Mouse (Mus musculus): ENCODE data around the gene Col13a1. TPM values are rescaled to one million over a fixed set of nuclear protein-coding genes. Genes with fewer than 3 reads are reported as not detected.

Gene Col13a1
- total RNA-seq (2015): not detected in 2 replicates
- not detected in 2 replicates for total RNA-seq (2017)

DNA sequence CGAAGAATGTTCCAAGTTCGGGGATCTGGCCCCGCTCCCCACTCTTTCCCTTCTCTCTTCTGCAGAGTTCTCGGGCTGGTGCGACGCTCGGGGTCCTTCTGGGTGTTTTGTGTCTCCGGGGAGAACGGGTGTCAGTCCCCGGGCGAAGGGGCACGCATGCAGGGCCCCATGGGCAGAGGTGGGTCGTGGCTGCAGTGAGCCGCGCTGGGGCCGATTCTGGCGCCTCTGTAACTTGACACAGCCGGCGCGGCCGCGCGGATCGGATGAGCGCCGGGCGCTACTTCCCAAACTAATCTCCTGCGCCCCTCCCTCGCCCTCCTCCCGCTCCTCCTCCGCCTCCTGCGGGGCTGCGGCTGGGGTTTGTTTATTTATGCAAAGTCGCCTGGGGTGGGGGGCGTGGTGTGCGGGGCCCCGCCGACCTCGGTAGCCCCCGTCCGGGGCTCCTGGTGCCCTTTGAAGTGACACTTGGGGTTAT, at the start of gene Col13a1:
Col13a1 (minus strand) TSS at position 243 of the 475 bp plus-strand sequence.
- ATAC-seq (ENCODE audit: poor library complexity, severe bottlenecking): no peak

DNA sequence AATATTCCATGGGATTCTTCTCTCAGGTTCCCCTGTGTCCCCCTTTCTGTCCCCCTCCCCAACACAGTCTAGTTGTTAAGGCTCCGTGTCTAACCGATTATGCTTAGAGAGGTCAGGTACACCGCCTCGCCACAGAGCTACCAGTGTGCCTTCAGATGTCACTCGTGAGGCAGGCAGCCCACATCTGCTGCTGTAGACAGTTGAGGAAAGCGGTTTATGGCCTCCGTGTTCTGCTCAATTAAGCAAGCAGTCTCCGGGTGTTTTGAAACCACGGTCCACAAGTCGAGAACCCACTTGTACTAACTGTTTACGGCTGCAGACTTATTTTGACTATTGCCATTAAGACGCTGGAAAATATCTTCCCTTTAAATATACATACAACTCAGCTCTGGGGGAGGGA, 48.8 kb upstream of the Col13a1 start:
- no peak for ATAC-seq (ENCODE audit: poor library complexity, severe bottlenecking)

DNA sequence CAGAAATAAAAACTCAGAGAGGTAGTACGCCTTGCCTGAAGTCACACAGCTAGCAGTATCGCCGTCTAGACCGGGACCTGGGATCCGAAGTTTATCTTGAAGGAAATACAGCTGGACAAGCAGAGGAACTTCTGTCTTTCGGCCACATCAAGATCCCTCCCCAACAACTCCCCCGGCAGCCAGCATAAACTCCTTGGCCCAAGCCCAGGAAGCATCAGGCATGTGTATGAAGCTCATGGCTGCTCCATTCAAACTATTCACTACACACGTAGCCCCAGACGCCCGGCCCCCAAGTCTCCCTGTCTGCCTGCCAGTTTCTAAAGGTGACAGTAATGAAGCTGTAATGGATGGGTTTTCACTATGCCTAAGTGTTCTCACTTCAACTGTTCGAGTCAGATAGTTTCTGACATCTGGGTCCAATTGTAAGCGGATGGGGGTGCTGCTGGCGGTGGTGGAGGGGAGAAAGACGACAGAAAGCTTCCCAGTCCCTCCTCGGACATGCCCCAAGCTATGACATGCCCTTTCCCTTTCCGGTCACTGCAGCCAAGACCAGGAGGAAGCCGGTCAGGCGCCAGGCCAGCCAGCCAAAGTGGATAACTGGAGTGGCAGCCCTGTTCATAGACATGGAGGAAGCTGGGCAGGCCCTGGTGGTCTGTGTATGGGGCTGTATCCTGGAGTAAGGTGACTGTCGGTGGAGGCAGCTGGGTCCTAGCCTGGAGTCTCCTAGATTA, 45.1 kb upstream of the Col13a1 start:
- ATAC-seq (ENCODE audit: poor library complexity, severe bottlenecking): no peak

DNA sequence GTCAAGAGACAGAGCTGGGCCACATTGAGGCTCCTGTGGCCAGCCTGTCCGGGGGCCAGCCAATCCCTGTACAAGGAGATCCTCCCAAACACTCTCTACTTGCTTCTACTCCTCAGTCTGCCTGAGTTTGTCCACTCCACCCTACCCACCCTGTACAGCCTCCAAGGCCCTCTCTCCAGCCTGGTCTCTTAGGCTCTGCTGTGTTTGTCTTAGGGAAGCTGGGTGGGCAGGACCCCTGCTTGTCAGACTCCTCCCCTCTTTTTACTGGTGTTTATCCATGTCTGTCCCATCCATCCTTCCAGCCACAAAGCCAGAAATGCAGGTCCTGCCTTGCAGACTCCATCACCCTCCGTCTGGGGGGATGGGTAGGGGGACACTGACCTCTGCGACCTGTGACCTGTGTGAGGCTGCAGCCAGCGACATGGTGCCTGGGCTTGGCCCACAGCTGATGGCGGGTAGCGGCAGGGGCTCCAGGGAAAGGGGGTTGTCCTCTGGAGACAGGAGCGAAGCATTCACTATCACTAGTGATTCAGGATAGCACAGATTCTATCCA, 41.2 kb upstream of the Col13a1 start:
- ATAC-seq (ENCODE audit: poor library complexity, severe bottlenecking): no peak

DNA sequence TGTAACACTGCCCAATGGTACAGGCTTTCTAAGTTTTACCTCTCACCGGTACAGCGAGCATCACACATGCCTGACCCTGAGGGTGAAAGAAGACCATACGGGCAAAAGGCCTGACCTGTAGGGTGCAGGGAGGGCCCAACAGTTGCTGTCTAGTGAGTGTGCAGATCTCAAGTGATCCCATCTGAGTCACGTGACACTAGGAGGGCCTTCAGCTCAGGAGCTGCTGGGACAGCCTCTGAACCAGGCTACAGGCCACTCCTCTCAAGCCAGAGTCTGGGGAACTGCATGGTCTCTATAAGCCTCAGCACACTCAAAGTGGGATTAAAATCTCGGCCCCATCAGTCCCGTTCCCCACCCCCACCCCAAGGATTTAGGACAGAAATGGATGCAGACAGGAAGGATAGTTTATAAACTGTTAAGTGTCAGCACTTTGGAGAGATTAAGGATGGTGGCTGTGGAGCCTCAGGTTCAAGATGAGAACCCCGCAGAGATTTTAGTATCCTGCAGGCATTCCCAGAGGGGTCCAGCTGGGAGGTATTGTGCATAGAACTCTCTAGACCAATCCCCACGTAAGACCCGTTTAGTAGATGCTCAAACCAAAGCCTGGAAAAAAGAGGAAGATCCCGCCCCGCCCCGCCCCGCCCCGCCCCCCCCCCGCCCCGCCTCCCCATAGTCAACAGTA, 40.6 kb upstream of the Col13a1 start:
- ATAC-seq (ENCODE audit: poor library complexity, severe bottlenecking): no peak

DNA sequence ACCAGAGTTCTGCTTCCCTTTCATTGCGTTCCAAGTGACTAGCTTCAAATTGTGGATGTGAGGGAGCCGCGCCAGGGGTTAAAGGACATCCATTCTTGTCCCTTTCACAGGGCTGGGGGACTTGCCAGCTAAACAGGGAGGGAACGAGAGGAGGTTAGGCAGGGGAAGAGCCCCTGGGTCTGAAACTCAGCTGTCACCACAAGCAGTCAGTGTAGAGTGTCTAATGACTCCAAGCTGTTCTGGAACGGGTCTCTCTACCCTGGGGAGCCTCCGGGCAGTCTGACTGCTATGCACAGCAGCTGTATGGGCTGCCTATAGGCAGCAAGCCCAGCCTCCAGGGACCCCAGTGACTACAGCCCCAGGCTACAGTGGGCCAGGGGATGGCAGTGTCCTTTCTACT, 38.0 kb upstream of the Col13a1 start:
- no peak for ATAC-seq (ENCODE audit: poor library complexity, severe bottlenecking)

DNA sequence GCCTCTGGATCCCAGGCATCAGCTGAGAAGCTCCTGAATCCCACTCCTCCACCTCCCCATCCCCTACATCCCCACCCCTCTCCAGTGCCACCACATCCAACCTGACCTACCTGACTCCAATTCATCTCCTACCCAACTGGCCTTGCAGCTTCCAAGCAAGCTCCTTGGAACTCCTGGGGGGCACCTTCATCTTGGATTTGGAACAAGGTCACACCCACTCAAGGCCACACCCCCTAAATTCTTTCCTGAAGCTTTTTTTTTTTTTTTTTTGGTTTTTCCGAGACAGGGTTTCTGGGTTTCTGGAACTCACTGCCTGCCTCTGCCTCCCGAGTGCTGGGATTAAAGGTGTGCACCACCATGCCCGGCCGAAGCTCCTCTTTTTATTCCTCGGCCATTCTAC, 34.3 kb upstream of the Col13a1 start:
- no peak for ATAC-seq (ENCODE audit: poor library complexity, severe bottlenecking)

DNA sequence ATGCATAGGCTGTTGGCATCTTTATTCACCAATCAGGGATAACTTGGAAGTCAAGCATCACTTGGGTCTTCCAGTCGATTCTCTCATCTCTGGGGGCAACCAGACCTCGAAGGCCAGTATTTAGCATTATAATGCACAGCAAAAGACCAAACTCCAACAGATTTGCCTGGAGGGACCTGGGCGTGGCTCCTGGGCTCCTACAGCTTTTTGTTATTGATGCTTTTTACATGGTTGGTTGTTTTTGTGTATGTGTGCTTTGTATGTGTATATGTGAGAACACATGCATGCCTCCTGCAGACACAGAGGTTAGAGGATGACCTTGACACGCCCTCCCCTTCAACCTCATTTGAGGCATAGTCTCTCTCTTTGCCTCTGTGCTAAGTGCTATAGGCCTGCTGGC, 33.5 kb upstream of the Col13a1 start:
- no peak for ATAC-seq (ENCODE audit: poor library complexity, severe bottlenecking)

DNA sequence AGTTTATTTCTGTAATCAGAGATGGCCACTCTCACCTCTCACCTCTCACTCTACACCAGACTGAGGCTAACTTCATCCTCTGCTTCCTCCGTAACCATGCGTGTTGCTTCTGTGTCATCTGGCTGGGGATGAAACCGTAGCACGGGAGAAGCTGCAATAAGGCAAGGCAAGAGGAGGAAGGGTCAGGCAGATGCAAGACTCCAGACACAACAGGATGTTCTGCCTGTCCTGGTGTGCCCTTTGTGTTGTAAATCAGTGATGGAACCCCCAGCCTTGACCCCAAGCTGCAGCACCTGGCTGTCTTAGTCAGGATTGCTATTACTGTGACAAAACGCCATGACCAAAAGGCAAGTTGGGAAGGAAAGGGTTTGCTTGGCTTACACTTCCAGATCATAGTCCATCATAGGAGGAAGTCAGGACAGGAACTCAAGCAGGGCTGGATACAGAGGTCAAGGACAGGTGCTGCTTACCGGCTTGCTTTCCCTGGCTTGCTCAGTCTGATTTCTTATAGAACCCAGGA, 31.1 kb upstream of the Col13a1 start:
- no peak for ATAC-seq (ENCODE audit: poor library complexity, severe bottlenecking)

DNA sequence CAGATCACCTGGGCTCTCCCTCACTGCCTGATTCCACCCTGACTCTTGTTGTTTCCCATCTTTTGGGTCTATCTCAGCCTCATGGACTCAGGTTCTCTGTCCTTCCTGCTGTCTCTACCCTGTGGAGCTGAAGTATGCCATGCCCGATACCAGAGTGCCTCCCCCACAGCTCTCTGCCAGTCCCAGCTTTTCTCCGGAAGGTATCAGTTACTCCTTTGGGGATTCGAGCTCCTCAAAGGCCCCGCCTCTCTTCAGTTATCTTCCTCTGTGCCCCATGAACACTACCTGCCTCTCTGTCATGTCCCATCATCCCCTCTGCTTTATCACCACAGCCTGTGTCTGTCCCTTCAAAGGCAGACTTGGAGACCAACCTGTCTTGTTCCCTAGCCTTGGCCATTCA, 29.1 kb upstream of the Col13a1 start:
- no peak for ATAC-seq (ENCODE audit: poor library complexity, severe bottlenecking)

DNA sequence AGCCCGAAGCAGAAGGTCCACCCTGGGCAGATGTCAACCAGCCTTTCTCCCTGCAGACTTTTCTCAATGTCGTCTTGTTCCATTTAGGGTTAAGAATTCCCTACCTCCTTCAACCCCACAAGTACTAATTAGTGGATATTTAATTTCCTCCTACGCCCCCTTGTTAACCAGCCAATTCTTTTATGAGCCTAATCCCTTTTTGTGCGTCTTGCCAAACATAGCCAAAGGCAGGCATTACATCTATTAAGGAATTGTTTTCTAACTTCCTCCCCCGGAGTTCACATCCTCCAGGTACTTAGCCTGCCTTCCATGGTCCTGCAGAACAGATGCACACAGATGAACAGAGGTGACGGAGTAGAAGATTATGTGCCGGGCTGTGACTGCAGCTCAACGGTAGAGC, 27.5 kb upstream of the Col13a1 start:
- ATAC-seq (ENCODE audit: poor library complexity, severe bottlenecking): no peak

DNA sequence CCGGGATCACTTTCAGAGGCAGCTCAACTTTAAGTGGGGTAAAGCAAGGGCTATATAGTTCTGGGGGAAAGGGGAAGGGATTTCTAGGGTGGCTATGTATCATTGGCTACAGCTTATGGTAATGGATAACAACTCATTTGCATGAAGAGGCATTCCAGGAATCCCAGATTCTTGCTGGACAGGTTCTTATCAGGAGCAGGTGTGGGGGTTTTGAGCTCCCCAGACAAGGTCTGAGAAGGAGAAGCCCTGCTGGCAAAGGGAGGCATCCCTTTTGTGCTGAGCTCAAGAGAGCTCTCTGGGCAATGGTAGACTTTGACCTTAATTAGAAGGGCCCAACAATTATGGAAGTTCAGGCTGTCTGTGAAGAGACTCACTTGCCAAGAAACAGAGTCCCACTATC, 21.3 kb upstream of the Col13a1 start:
- ATAC-seq (ENCODE audit: poor library complexity, severe bottlenecking): no peak

DNA sequence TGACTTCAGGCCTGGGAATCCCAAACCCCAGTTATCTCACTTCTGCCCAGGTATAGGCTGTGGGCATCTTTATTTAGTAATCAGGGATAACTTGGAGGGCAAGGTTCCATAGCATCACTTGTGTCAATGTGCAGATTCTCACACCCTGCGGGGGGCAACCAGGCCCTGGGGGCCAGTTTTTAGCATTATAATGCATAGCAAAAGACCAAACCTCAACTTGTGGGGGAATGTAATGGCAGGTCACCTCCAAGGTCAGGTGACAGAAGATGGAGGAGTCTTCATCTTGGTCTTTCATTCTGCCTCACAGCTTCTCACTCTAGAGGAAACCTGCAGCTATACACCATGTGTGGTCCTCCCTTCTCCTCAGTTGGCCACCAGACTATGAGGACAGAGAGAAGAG, 20.9 kb upstream of the Col13a1 start:
- no peak for ATAC-seq (ENCODE audit: poor library complexity, severe bottlenecking)

DNA sequence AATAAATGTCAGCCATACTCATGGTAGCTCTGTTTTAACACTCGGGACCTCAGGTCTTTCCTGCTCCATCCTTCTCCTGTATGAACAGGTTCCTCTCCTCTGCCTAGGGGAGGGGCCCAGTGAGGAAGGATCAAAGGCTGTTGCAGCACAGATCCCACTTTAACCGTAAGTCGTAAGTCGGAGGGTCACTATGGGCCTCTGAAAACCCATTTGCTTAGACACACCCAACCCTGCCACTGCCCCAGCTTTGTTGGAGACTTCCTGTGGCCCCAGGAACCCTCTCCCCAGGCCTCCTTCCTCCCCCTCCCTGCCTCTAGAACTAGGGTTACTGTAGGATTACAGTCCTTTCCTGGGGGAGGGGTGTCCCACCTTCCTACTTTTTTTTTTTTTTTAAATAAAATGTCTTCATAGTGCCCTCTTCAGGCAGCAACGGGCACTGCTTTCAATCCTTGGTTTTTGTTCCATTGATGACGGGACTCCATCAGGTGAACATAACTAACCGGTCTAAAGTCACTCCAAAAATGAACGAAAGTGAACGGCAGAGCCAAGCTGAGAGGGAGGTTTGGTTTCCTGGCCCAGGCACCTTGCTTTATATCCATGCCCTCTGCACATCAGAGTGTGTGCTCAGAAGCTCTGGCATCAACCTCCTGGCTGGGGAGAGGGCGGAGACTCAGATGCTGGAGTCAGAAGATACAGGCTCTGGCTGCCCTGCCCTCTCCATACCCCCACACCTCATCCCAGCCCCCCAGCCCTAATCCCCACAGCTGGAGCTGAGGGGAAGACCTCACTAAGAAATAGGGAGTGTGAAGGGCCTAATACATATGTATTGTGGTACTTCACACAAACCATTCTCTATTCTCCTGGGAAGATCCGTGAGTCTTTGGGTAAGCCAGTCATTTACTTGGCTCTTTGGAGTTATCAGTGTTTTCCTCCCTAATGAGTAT, 12.8 kb upstream of the Col13a1 start:
- ATAC-seq (ENCODE audit: poor library complexity, severe bottlenecking): peak; percentile 15; the same call in 1 of the 2 replicates

DNA sequence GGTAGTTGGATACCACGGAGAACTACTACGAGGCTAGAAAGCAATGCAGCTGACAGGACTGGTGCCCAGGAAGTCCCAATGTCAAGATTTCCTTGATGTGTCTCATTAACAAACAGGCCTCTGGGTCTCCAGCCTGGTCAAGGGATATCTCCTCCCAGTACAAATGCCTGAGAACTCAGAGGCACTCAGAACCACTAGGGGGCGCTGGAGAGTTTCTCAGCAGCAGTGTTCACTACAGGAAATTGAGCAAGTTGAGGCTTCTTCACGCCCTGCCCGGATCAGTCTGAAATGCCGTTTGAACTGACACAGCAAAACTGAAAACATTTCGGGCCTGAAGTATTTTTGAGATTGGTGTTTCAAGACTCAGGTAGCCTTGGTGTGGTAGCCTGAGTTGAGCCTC, 1.5 kb upstream of the Col13a1 start:
- ATAC-seq (ENCODE audit: poor library complexity, severe bottlenecking): peak; percentile 95

DNA sequence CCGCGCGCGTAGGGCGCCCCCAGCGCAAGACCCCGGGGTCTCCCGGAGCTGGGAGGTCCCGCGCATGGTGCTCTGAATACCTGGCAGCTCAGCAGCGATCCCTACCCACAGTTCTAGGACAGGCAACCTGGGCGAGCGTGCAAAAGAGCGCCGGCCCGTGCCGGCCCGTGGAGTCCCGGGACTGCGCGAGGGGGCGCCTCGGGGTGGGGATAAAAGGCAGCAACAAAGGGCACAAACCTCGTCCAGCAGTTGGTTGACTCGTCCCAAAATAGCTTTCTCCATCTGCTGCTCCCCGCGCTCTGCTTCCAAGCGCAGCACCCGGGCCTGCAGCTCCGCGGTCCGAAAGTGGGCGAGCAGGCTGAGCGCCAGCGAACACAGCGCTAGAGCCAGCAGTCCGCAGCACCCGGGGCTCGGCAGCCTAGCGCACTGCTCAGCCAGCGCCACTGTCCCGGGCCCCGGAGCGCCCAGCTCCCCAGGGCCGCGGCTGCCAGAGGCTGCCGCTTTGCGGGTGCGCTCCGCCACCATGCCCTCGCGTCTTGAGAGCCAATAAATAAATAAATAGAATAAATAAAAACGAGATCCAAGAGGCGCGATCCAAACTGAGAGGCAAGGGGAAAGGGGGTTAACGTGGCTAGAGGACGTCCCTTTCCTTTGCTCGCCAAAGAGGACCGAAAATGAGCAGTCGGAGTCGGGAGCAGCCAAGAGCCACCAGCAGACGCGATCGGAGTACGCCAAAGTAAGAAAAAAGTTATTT, 619 bp downstream of the Col13a1 start:
- ATAC-seq (ENCODE audit: poor library complexity, severe bottlenecking): no peak

DNA sequence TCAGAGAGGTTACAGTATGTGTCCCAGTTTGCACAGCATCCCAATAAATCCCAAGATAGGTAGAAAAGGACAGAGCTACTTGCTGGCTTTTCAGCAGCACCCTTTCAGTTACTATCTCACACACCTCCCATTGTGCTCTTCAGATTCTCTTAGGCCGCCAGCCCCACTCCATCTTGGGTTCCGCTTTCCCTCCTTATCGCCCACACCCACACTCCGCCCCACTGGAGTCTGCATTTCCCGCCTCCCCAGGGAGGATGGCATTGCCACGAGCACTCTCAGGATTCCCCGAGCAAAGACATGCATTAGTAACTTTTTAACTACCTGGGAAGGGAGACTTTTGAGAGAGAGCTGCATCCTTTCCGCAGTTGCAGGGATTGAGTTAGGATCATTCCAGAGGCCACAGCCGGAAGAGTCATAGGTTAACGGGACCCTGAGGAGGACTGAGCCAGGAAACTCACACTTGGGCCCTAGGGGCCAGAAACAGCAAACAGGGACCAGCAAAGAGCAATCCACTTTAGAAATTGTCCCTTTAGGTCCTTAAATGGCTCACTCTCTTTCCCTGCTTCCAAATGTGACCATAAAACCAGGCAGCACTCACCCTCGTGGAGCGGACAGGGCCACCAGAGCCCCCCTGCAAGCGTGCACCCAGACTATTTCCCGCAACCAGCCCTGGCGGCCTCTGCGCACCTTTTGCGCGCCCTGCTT, 1.4 kb downstream of the Col13a1 start:
- no peak for ATAC-seq (ENCODE audit: poor library complexity, severe bottlenecking)

DNA sequence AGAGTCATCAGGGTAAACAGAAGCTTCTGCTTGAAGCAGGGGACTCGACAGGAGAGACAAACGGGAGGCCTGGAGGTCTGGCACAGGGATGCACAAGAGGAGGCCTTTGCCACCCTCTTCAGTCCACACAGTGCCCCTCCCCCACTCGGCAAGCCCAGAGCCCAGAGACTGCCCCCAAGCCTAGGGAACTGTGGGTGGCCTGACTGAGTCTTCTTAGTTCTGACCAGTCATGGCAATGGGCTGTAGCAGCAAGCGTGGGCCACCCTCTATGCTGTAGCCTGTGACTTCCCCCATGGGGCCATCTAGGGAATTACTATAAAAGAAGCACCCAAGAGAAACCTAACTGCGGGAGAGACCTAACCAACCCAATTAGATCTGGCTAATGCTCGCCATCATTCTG, 1.9 kb downstream of the Col13a1 start:
- ATAC-seq (ENCODE audit: poor library complexity, severe bottlenecking): no peak

DNA sequence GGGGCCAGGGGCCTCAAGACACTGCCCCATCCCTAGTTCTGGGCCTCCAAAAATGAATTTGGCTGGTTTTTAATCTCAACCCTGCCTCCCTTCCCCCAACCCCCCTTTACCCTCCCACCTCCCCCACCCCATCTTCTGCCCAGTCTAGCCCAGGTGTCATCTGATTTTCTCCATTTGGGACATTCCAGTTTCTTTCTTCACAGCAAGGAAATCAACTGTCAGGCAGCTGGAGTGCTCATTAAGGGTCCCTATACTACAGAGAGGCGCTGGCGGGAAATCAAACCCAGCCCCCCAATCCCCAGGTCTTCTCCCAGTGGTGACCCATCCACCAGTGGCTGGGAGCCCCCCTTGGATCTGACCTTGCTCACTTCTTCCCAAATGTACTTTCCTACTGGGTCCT, 4.3 kb downstream of the Col13a1 start:
- no peak for ATAC-seq (ENCODE audit: poor library complexity, severe bottlenecking)

All from megakaryocyte, adult 5-6 weeks (primary cell).